Mouse (Mus musculus) ES-E14 (cell line): ENCODE results near the gene Ms4a4a. TPM values are rescaled to one million over a fixed set of nuclear protein-coding genes. Genes with fewer than 3 reads are reported as not detected.
"Not testable (repeated sequence)": the region's sequence is repeated elsewhere in the genome, so short reads cannot be mapped to it uniquely, and the experiment has no call there.

ENCODE experiments used
- DNase-seq: peaks from one replicate; pipeline ENCODE4 v3.0.0-alpha.2; 2013; ENCODE audit warnings: low read depth, low spot score
- H3K27ac ChIP-seq: 2 replicates; pipeline ENCODE4 v1.5.1; 2012; ENCODE audit warnings: low read depth, mild to moderate bottlenecking, low read length, moderate library complexity, mixed read lengths; ENCODE audit not compliant: poor library complexity, insufficient read depth, severe bottlenecking
- H3K36me3 ChIP-seq: 2 replicates; pipeline ENCODE4 v1.6.1; 2012; ENCODE audit warnings: mild to moderate bottlenecking, low read length, moderate library complexity, mixed read lengths; ENCODE audit not compliant: control insufficient read depth, poor library complexity, insufficient read depth, severe bottlenecking
- H3K4me1 ChIP-seq, 2 experiments: fragments of 150-350 bp in 1 of 2; sonication (generic) in 1 of 2; 2 replicates each; pipeline ENCODE4 v1.6.1; 2012; ENCODE audit warnings: low read length in 2 of 2, mild to moderate bottlenecking in 1 of 2, mixed read lengths in 1 of 2; ENCODE audit not compliant: control insufficient read depth in 2 of 2, insufficient read depth in 2 of 2, poor library complexity in 1 of 2
- H3K4me3 ChIP-seq, 2 experiments: fragments of 150-350 bp in 1 of 2; sonication (generic) in 1 of 2; 2 replicates each; pipeline ENCODE4 v1.5.1; 2012; ENCODE audit warnings: low read length in 2 of 2, low read depth in 1 of 2, mild to moderate bottlenecking in 1 of 2, mixed read lengths in 1 of 2; ENCODE audit not compliant: insufficient read depth in 1 of 2, poor library complexity in 1 of 2, severe bottlenecking in 1 of 2
- H3K9ac ChIP-seq: 2 replicates; pipeline ENCODE4 v1.6.1; 2012; ENCODE audit warnings: low read depth, mild to moderate bottlenecking, low read length, mixed read lengths; ENCODE audit not compliant: poor library complexity, insufficient read depth, severe bottlenecking
- H3K9me3 ChIP-seq: fragments of 150-350 bp; sonication (generic); 2 replicates; pipeline ENCODE4 v1.6.1; 2012; ENCODE audit warnings: low read depth, mild to moderate bottlenecking, low read length; ENCODE audit not compliant: control insufficient read depth, insufficient read depth
- CHD2 ChIP-seq: IDR thresholded peaks from 2 replicates; pipeline ENCODE4 v1.6.1; 2014; ENCODE audit warnings: mild to moderate bottlenecking, low read depth, low read length, inconsistent platforms
- HCFC1 ChIP-seq: IDR thresholded peaks from 2 replicates; pipeline ENCODE4 v1.6.1; 2012; ENCODE audit warnings: low read length, inconsistent platforms, borderline replicate concordance; ENCODE audit not compliant: insufficient read depth
- MAFK ChIP-seq: IDR thresholded peaks from 2 replicates; pipeline ENCODE4 v1.6.1; 2014; ENCODE audit warnings: mild to moderate bottlenecking, low read depth, low read length, inconsistent platforms; ENCODE audit not compliant: insufficient read depth
- ZC3H11A ChIP-seq: IDR thresholded peaks from 2 replicates; pipeline ENCODE4 v1.6.1; 2012; ENCODE audit warnings: low read depth, mild to moderate bottlenecking, inconsistent platforms, low read length, borderline replicate concordance
- ZNF384 ChIP-seq: IDR thresholded peaks from 2 replicates; pipeline ENCODE4 v1.6.1; 2012; ENCODE audit warnings: low read depth, low read length, inconsistent platforms
- in situ Hi-C, 2 experiments: fragments of 600-800 bp; cut with MboI; formaldehyde crosslinking; loops; one replicate each; pipeline ENCODE4 v1.15.1; 2025; ENCODE audit warnings: low sequenced_read_pairs in 2 of 2, inconsistent platforms in 1 of 2; ENCODE audit not compliant: unreplicated experiment in 2 of 2
- total RNA-seq: library from RNA; depleted of rRNA; stranded (reverse); fragments of 300-350 nt; gene quantifications from 2 replicates; pipeline ENCODE4 v1.2.3, GENCODE M21; 2012; rRNA removed

Ms4a4a gene
- total RNA-seq, 1 experiment, result not detected

- Histone ChIP-seq H3K36me3 (no peaks in the 10 kb centered on the region), H3K27ac (no peak overlapping the region), H3K9me3 (no peaks in the 10 kb centered on the region), H3K4me1 (no peaks in the 10 kb centered on the region), H3K9ac (no peak overlapping the region), H3K4me3 (no peak overlapping the region)
- no peak for DNase-seq
- in situ Hi-C loops, result no loop called here
- TF ChIP-seq ZNF384 (no peak), HCFC1 (no peak), ZC3H11A (no peak), CHD2 (no peak), MAFK (no peak)
These were observed 38.8 kb downstream of the Ms4a4a start for GRCm38 (mm10) chr19:11414084-11414483.

- TF ChIP-seq ZC3H11A (no peak), MAFK (no peak), ZNF384 (no peak), CHD2 (no peak), HCFC1 (no peak)
- Histone ChIP-seq H3K27ac (no peak overlapping the region), H3K4me3 (no peak overlapping the region), H3K9me3 (no peaks in the 10 kb centered on the region), H3K9ac (no peak overlapping the region), H3K36me3 (no peaks in the 10 kb centered on the region), H3K4me1 (no peaks in the 10 kb centered on the region)
- DNase-seq, result no peak
- in situ Hi-C loops, result no loop called here
These were observed 40.3 kb downstream of the Ms4a4a start for GRCm38 (mm10) chr19:11415581-11415980.

- H3K9ac ChIP-seq, H3K27ac ChIP-seq, H3K36me3 ChIP-seq, H3K4me1 ChIP-seq, in situ Hi-C loops, H3K9me3 ChIP-seq, H3K4me3 ChIP-seq, DNase-seq: not testable (repeated sequence)
These were observed 43.5 kb downstream of the Ms4a4a start for GRCm38 (mm10) chr19:11418865-11419264.

- H3K36me3 ChIP-seq, DNase-seq, H3K27ac ChIP-seq, in situ Hi-C loops, H3K9ac ChIP-seq, H3K4me3 ChIP-seq, H3K9me3 ChIP-seq, H3K4me1 ChIP-seq: not testable (repeated sequence)
These were observed 55.9 kb downstream of the Ms4a4a start for GRCm38 (mm10) chr19:11431209-11431608.

- no peaks in the 10 kb centered on the region for H3K9me3 ChIP-seq
- in situ Hi-C loops, result no loop called here
- no peaks in the 10 kb centered on the region for H3K4me1 ChIP-seq
- no peaks in the 10 kb centered on the region for H3K36me3 ChIP-seq
- H3K4me3 ChIP-seq, result no peak overlapping the region
- no peak overlapping the region for H3K27ac ChIP-seq
- no peak for DNase-seq
- no peak overlapping the region for H3K9ac ChIP-seq
- no peak for TF ChIP-seq HCFC1
- TF ChIP-seq CHD2, result no peak
- no peak for TF ChIP-seq ZC3H11A
- no peak for TF ChIP-seq MAFK
- no peak for TF ChIP-seq ZNF384
These were observed 59.9 kb downstream of the Ms4a4a start for GRCm38 (mm10) chr19:11435058-11435834.

Other genes with a start within 250 kb of the Ms4a4a start
- not detected in 2 replicates for gene 1700017D01Rik, start 244.6 kb upstream of the Ms4a4a start, total RNA-seq
- not detected in 2 replicates for gene 1700025F22Rik, start 210.2 kb upstream of the Ms4a4a start, total RNA-seq
- gene Ms4a13, start 178.8 kb upstream of the Ms4a4a start, total RNA-seq, result not detected in 2 replicates
- gene Ms4a12, start 143.1 kb upstream of the Ms4a4a start, total RNA-seq, result not detected in 2 replicates
- 0.11 and 0.62 TPM in 2 replicates for gene Ms4a1, start 109.3 kb upstream of the Ms4a4a start, total RNA-seq
- gene Ms4a5, start 91.7 kb upstream of the Ms4a4a start, total RNA-seq, result 0.53 TPM in 1 of 2 replicates, not detected in the other
- 0.69 and 0.71 TPM in 2 replicates for gene Ms4a14, start 61.1 kb upstream of the Ms4a4a start, total RNA-seq
- gene Ms4a7, start 39.4 kb upstream of the Ms4a4a start, total RNA-seq, result 0.36 and 0.42 TPM in 2 replicates
- not detected in 2 replicates for gene Ms4a4c, start 29.2 kb downstream of the Ms4a4a start, total RNA-seq
- not detected in 2 replicates for gene Ms4a4b, start 68.0 kb downstream of the Ms4a4a start, total RNA-seq
- not detected in 2 replicates for gene Ms4a6c, start 93.8 kb downstream of the Ms4a4a start, total RNA-seq
- gene Gm8369, start 110.4 kb downstream of the Ms4a4a start, total RNA-seq, result not detected in 2 replicates
- not detected in 2 replicates for gene Ms4a6b, start 141.0 kb downstream of the Ms4a4a start, total RNA-seq
- 0.58 and 1.8 TPM in 2 replicates for gene Ms4a4d, start 161.3 kb downstream of the Ms4a4a start, total RNA-seq
- 2.3 and 4.0 TPM in 2 replicates for gene Ms4a6d, start 229.3 kb downstream of the Ms4a4a start, total RNA-seq
- gene Ms4a2, start 248.2 kb downstream of the Ms4a4a start, total RNA-seq, result not detected in 2 replicates